8 mouse cellular contexts compared by ENCODE assay signal in the genomic region with DNA sequence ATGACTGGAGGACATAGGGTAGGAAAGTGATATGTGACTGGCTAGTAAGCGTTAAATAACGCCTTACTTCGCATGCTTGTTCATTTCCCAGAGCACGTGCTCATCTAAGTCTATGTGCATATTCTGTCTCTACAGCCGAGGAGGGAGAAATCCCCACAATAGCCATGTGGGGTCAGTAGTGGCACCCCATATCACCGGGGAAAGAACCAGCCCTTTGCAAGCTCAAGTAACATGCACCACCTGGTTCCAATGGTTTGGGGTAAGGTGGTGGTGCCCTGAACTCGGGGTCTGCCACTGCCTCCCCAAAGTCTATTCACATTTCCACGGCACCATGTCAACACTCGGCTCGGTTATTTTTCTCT.
A peak's percentile ranks its signal among the peaks of the same experiment; 100 is the strongest.
DNase-seq lines count a peak whose midpoint lies in the region; ATAC-seq and TF ChIP-seq lines count a peak whose summit lies in the region.

No protein-coding gene starts in this region.

- H3K27me3 ChIP-seq in neural tube, embryonic 13.5 days = no peaks in the 10 kb centered on the region

- 72% methylated on average over 10 of the region's 10 CpGs for WGBS in neural tube, embryonic 13.5 days

- H3K9me3 ChIP-seq in neural tube, embryonic 13.5 days = no peaks in the 10 kb centered on the region

- peaks cover 14% of the 10 kb centered on the region; the same call in 1 of the 2 replicates for H3K36me3 ChIP-seq in neural tube, embryonic 13.5 days

- no peak overlapping the region for H3K27ac ChIP-seq in gastrocnemius, adult 2 months
- no peak overlapping the region for H3K27ac ChIP-seq in neural tube, embryonic 13.5 days (replicated peaks)

- no peak overlapping the region for H3K9ac ChIP-seq in neural tube, embryonic 13.5 days

- DNase-seq in gastrocnemius, adult 2 months = no peak
- DNase-seq in gastrocnemius, adult 18-20 months (ENCODE audit: low spot score) = no peak
- DNase-seq in neural tube, embryonic 10.5 days (ENCODE audit: extremely low spot score, low spot score) = no peak
- DNase-seq in cerebellum, postnatal 36 days = peak; percentile 35 to 36
- peak; percentile 12 to 29 for DNase-seq in kidney, postnatal 36 days
- DNase-seq in urinary bladder, adult 2 months (ENCODE audit: low spot score) = no peak
- no peak for DNase-seq in gastrocnemius, adult 8-10 months (ENCODE audit: low spot score in 2 of 2)

- peak; percentile 53; the same call in 1 of the 2 replicates for ATAC-seq in neural tube, embryonic 13.5 days (ENCODE audit: low read depth)

- TF ChIP-seq CTCF in gastrocnemius, adult 2 months (IDR thresholded peaks at IDR 0.05) = peak; percentile 46

- no peaks in the 10 kb centered on the region for H3K4me1 ChIP-seq in neural tube, embryonic 13.5 days (replicated peaks)

- intact Hi-C loops in gastrocnemius, adult 2 months (cut with DNase I) = no loop called here

- H3K4me3 ChIP-seq in gastrocnemius, adult 2 months = no peak overlapping the region
- H3K4me3 ChIP-seq in neural tube, embryonic 13.5 days = no peak overlapping the region

- no peak overlapping the region for H3K4me2 ChIP-seq in neural tube, embryonic 13.5 days

Comparison
In these comparisons a context has a peak if more than half of its experiments do, and no peak if none do; other contexts are left out.
1. DNase-seq: peak in cerebellum, postnatal 36 days (2 of 2) and kidney, postnatal 36 days (2 of 2); none in gastrocnemius, adult 2 months (single experiment), gastrocnemius, adult 18-20 months (single experiment), neural tube, embryonic 10.5 days (single experiment), urinary bladder, adult 2 months (single experiment) and gastrocnemius, adult 8-10 months (0 of 2).